Mouse (Mus musculus): ENCODE measurements around the gene Szt2. TPM values are rescaled to one million over a fixed set of nuclear protein-coding genes. Genes with fewer than 3 reads are reported as not detected.

Gene Szt2
- polyA plus RNA-seq, 1 experiment from 2014 or later: 4.4 TPM

- Histone ChIP-seq H3K4me1 (peaks cover 14% of the 10 kb centered on the region), H3K36me3 (peaks cover 5% of the 10 kb centered on the region), H3K9ac (no peak overlapping the region), H3K9me3 (peaks cover 5% of the 10 kb centered on the region; the same call in 1 of the 2 replicates), H3K27me3 (replicated peaks) (no peaks in the 10 kb centered on the region), H3K27ac (replicated peaks) (no peak overlapping the region), H3K4me3 (no peak overlapping the region), H3K4me2 (no peak overlapping the region)
- no peak for ATAC-seq (ENCODE audit: extremely low read depth, insufficient number of reproducible peaks, low FRiP score, low TSS enrichment)
- 77% methylated on average over 6 of the region's 6 CpGs for WGBS
Observed at GRCm38 (mm10) chr4:118356738-118357137, 52.3 kb downstream of the Szt2 start.

GRCm38 (mm10) chr4:118354289-118354688, 54.8 kb downstream of the Szt2 start:
- H3K4me3 ChIP-seq: no peak overlapping the region
- ATAC-seq (ENCODE audit: extremely low read depth, insufficient number of reproducible peaks, low FRiP score, low TSS enrichment): no peak
- H3K27me3 ChIP-seq (replicated peaks): no peaks in the 10 kb centered on the region; the same call in 1 of the 2 replicates
- no peaks in the 10 kb centered on the region for H3K36me3 ChIP-seq
- 55% methylated on average over 3 of the region's 3 CpGs for WGBS
- H3K27ac ChIP-seq (replicated peaks): no peak overlapping the region
- H3K9ac ChIP-seq: no peak overlapping the region
- peaks cover 3% of the 10 kb centered on the region; the same call in 1 of the 2 replicates for H3K4me1 ChIP-seq
- no peak overlapping the region for H3K4me2 ChIP-seq
- peaks cover 5% of the 10 kb centered on the region; the same call in 1 of the 2 replicates for H3K9me3 ChIP-seq

- Histone ChIP-seq H3K27ac (replicated peaks) (no peak overlapping the region), H3K9me3 (peaks cover 5% of the 10 kb centered on the region; the same call in 1 of the 2 replicates), H3K27me3 (replicated peaks) (no peaks in the 10 kb centered on the region; the same call in 1 of the 2 replicates), H3K4me1 (no peaks in the 10 kb centered on the region), H3K4me3 (no peak overlapping the region), H3K9ac (no peak overlapping the region), H3K36me3 (no peaks in the 10 kb centered on the region), H3K4me2 (no peak overlapping the region)
- ATAC-seq (ENCODE audit: extremely low read depth, insufficient number of reproducible peaks, low FRiP score, low TSS enrichment): no peak
- WGBS: 80% methylated on average over 6 of the region's 6 CpGs
Observed at GRCm38 (mm10) chr4:118353689-118354088, 55.4 kb downstream of the Szt2 start.

- Histone ChIP-seq H3K4me2 (no peak overlapping the region), H3K4me3 (no peak overlapping the region), H3K36me3 (no peaks in the 10 kb centered on the region), H3K27ac (replicated peaks) (no peak overlapping the region), H3K9ac (no peak overlapping the region), H3K4me1 (peaks cover 12% of the 10 kb centered on the region), H3K9me3 (peaks cover 5% of the 10 kb centered on the region; the same call in 1 of the 2 replicates), H3K27me3 (replicated peaks) (no peaks in the 10 kb centered on the region; the same call in 1 of the 2 replicates)
- no peak for ATAC-seq (ENCODE audit: extremely low read depth, insufficient number of reproducible peaks, low FRiP score, low TSS enrichment)
- 88% methylated on average over 3 of the region's 3 CpGs for WGBS
Observed at GRCm38 (mm10) chr4:118351828-118352227, 57.2 kb downstream of the Szt2 start.

GRCm38 (mm10) chr4:118350864-118351263, 58.2 kb downstream of the Szt2 start:
- 66% methylated on average over 2 of the region's 2 CpGs for WGBS
- ATAC-seq (ENCODE audit: extremely low read depth, insufficient number of reproducible peaks, low FRiP score, low TSS enrichment): no peak
- no peak overlapping the region for H3K27ac ChIP-seq (replicated peaks)

GRCm38 (mm10) chr4:118347529-118348309, 61.4 kb downstream of the Szt2 start:
- H3K36me3 ChIP-seq: no peaks in the 10 kb centered on the region
- no peak overlapping the region for H3K9ac ChIP-seq
- WGBS: 26% methylated on average over 13 of the region's 13 CpGs
- H3K4me3 ChIP-seq: no peak overlapping the region
- ATAC-seq (ENCODE audit: extremely low read depth, insufficient number of reproducible peaks, low FRiP score, low TSS enrichment): no peak
- H3K27me3 ChIP-seq (replicated peaks): no peaks in the 10 kb centered on the region; the same call in 1 of the 2 replicates
- H3K4me2 ChIP-seq: no peak overlapping the region
- no peak overlapping the region for H3K27ac ChIP-seq (replicated peaks)
- H3K9me3 ChIP-seq: 0 out of 2 replicates have a peak, but pooled peaks cover 3% of the 10 kb centered on the region
- peaks cover 12% of the 10 kb centered on the region for H3K4me1 ChIP-seq

More at GRCm38 (mm10) chr4:118350864-118351263, 58.2 kb downstream of the Szt2 start:
- no peak overlapping the region for H3K9ac ChIP-seq
- peaks cover 12% of the 10 kb centered on the region for H3K4me1 ChIP-seq
- no peaks in the 10 kb centered on the region for H3K36me3 ChIP-seq
- peaks cover 5% of the 10 kb centered on the region; the same call in 1 of the 2 replicates for H3K9me3 ChIP-seq
- H3K27me3 ChIP-seq (replicated peaks): no peaks in the 10 kb centered on the region; the same call in 1 of the 2 replicates
- H3K4me2 ChIP-seq: no peak overlapping the region
- H3K4me3 ChIP-seq: no peak overlapping the region

GRCm38 (mm10) chr4:118341447-118341846, 67.6 kb downstream of the Szt2 start:
- Histone ChIP-seq H3K9ac (no peak overlapping the region), H3K36me3 (no peaks in the 10 kb centered on the region), H3K9me3 (0 out of 2 replicates have a peak, but pooled peaks cover 3% of the 10 kb centered on the region), H3K27me3 (replicated peaks) (no peaks in the 10 kb centered on the region), H3K4me1 (no peaks in the 10 kb centered on the region), H3K4me3 (no peak overlapping the region), H3K27ac (replicated peaks) (no peak overlapping the region), H3K4me2 (no peak overlapping the region)
- 77% methylated on average over 3 of the region's 3 CpGs for WGBS
- no peak for ATAC-seq (ENCODE audit: extremely low read depth, insufficient number of reproducible peaks, low FRiP score, low TSS enrichment)

GRCm38 (mm10) chr4:118336658-118337057, 72.4 kb downstream of the Szt2 start:
- H3K27ac ChIP-seq (replicated peaks): no peak overlapping the region
- ATAC-seq (ENCODE audit: extremely low read depth, insufficient number of reproducible peaks, low FRiP score, low TSS enrichment): no peak
- H3K4me1 ChIP-seq: no peaks in the 10 kb centered on the region
- 17% methylated on average over 7 of the region's 7 CpGs for WGBS
- no peak overlapping the region for H3K9ac ChIP-seq
- no peaks in the 10 kb centered on the region for H3K27me3 ChIP-seq (replicated peaks)
- H3K4me2 ChIP-seq: no peak overlapping the region
- H3K9me3 ChIP-seq: no peaks in the 10 kb centered on the region
- H3K4me3 ChIP-seq: no peak overlapping the region
- no peaks in the 10 kb centered on the region for H3K36me3 ChIP-seq

- no peak overlapping the region for H3K4me3 ChIP-seq
- H3K27me3 ChIP-seq (replicated peaks): no peaks in the 10 kb centered on the region
- no peak overlapping the region for H3K9ac ChIP-seq
- WGBS: 81% methylated on average over 4 of the region's 4 CpGs
- no peak for ATAC-seq (ENCODE audit: extremely low read depth, insufficient number of reproducible peaks, low FRiP score, low TSS enrichment)
- H3K4me1 ChIP-seq: no peaks in the 10 kb centered on the region
- no peaks in the 10 kb centered on the region for H3K36me3 ChIP-seq
- H3K27ac ChIP-seq (replicated peaks): no peak overlapping the region
- no peaks in the 10 kb centered on the region for H3K9me3 ChIP-seq
- H3K4me2 ChIP-seq: no peak overlapping the region
Observed at GRCm38 (mm10) chr4:118335991-118336390, 73.1 kb downstream of the Szt2 start.

GRCm38 (mm10) chr4:118331777-118332176, 77.3 kb downstream of the Szt2 start:
- H3K9me3 ChIP-seq: no peaks in the 10 kb centered on the region
- no peak for ATAC-seq (ENCODE audit: extremely low read depth, insufficient number of reproducible peaks, low FRiP score, low TSS enrichment)
- H3K4me1 ChIP-seq: no peaks in the 10 kb centered on the region
- no peak overlapping the region for H3K4me2 ChIP-seq
- no peak overlapping the region for H3K27ac ChIP-seq (replicated peaks)
- 57% methylated on average over 4 of the region's 4 CpGs for WGBS
- H3K9ac ChIP-seq: no peak overlapping the region
- no peaks in the 10 kb centered on the region for H3K36me3 ChIP-seq
- no peaks in the 10 kb centered on the region for H3K27me3 ChIP-seq (replicated peaks)
- no peak overlapping the region for H3K4me3 ChIP-seq

GRCm38 (mm10) chr4:118326476-118326875, 82.6 kb downstream of the Szt2 start:
- Histone ChIP-seq H3K4me1 (no peaks in the 10 kb centered on the region), H3K27me3 (replicated peaks) (no peaks in the 10 kb centered on the region), H3K36me3 (no peaks in the 10 kb centered on the region), H3K4me2 (no peak overlapping the region), H3K9ac (no peak overlapping the region), H3K27ac (replicated peaks) (no peak overlapping the region), H3K9me3 (no peaks in the 10 kb centered on the region), H3K4me3 (no peak overlapping the region)
- no peak for ATAC-seq (ENCODE audit: extremely low read depth, insufficient number of reproducible peaks, low FRiP score, low TSS enrichment)
- WGBS: 68% methylated on average over 7 of the region's 7 CpGs

GRCm38 (mm10) chr4:118320636-118321035, 88.4 kb downstream of the Szt2 start:
- H3K4me2 ChIP-seq: no peak overlapping the region
- 73% methylated on average over 2 of the region's 2 CpGs for WGBS
- H3K9ac ChIP-seq: no peak overlapping the region
- no peaks in the 10 kb centered on the region for H3K36me3 ChIP-seq
- no peak overlapping the region for H3K27ac ChIP-seq (replicated peaks)
- no peak overlapping the region for H3K4me3 ChIP-seq
- H3K9me3 ChIP-seq: no peaks in the 10 kb centered on the region
- no peaks in the 10 kb centered on the region for H3K27me3 ChIP-seq (replicated peaks)
- H3K4me1 ChIP-seq: peaks cover 10% of the 10 kb centered on the region
- ATAC-seq (ENCODE audit: extremely low read depth, insufficient number of reproducible peaks, low FRiP score, low TSS enrichment): no peak
